Mouse (Mus musculus) CH12.LX (cell line): Measurements from ENCODE around the gene Atrip. TPM values are rescaled to one million over a fixed set of nuclear protein-coding genes. Genes with fewer than 3 reads are reported as not detected.
A peak's percentile ranks its signal among the peaks of the same experiment; 100 is the strongest.

Experiments used
- DNase-seq: peaks from one replicate; pipeline ENCODE4 v3.0.0-alpha.2; 2013; ENCODE audit errors: extremely low read depth
- H3K27ac ChIP-seq: 2 replicates; pipeline ENCODE4 v1.5.1; 2012; ENCODE audit warnings: low read depth, mild to moderate bottlenecking, control low read depth, moderate library complexity; ENCODE audit not compliant: insufficient read depth
- H3K27me3 ChIP-seq: replicated peaks from 2 replicates; pipeline ENCODE3; 2012; ENCODE audit warnings: inconsistent platforms
- H3K36me3 ChIP-seq, 2 experiments: replicated peaks in 1 of 2; 2 replicates each; pipeline versions ENCODE3 to v1.6.1; 2012; ENCODE audit warnings: inconsistent platforms in 1 of 2, low read length in 1 of 2, mild to moderate bottlenecking in 1 of 2, mixed read lengths in 1 of 2, moderate library complexity in 1 of 2; ENCODE audit not compliant: control insufficient read depth in 1 of 2, insufficient read depth in 1 of 2
- H3K4me1 ChIP-seq, 2 experiments: 2 replicates each; pipeline ENCODE4 v1.6.1; 2012; ENCODE audit warnings: inconsistent platforms in 1 of 2, moderate library complexity in 1 of 2; ENCODE audit not compliant: insufficient read depth in 2 of 2, control insufficient read depth in 1 of 2
- H3K4me2 ChIP-seq: 2 replicates; pipeline ENCODE4 v1.6.1; 2012; ENCODE audit warnings: low read depth, mild to moderate bottlenecking, control low read depth; ENCODE audit not compliant: poor library complexity, insufficient read depth, severe bottlenecking
- H3K4me3 ChIP-seq, 3 experiments: fragments of 150-350 bp in 1 of 3; sonication (generic) in 1 of 3; replicated peaks in 1 of 3; 2 replicates each; pipeline versions ENCODE3 to v1.5.1; 2011 to 2012; ENCODE audit warnings: low read depth in 2 of 3, low read length in 2 of 3, mild to moderate bottlenecking in 2 of 3, moderate library complexity in 2 of 3, control low read depth in 1 of 3, improper control_type of control experiment in 1 of 3, inconsistent platforms in 1 of 3, mixed read lengths in 1 of 3; ENCODE audit not compliant: poor library complexity in 1 of 3
- H3K79me2 ChIP-seq: replicated peaks from 2 replicates; pipeline ENCODE4 v1.6.1; 2012; ENCODE audit warnings: mild to moderate bottlenecking, moderate library complexity; ENCODE audit not compliant: control insufficient read depth, poor library complexity, insufficient read depth, severe bottlenecking; ENCODE audit errors: extremely low read depth
- H3K9ac ChIP-seq: 2 replicates; pipeline ENCODE4 v1.6.1; 2012; ENCODE audit warnings: low read depth, mild to moderate bottlenecking, control low read depth, moderate library complexity; ENCODE audit not compliant: insufficient read depth
- H3K9me3 ChIP-seq: replicated peaks from 2 replicates; pipeline ENCODE3; 2012; ENCODE audit warnings: low read length, inconsistent platforms, mixed read lengths
- BHLHE40 ChIP-seq: IDR thresholded peaks from 2 replicates; pipeline ENCODE4 v1.6.1; 2011; ENCODE audit warnings: mild to moderate bottlenecking, low read depth, low read length, improper control_type of control experiment
- CHD1 ChIP-seq: IDR thresholded peaks from 2 replicates; pipeline ENCODE4 v1.6.1; 2012; ENCODE audit warnings: low read depth, low read length, improper control_type of control experiment, inconsistent platforms
- CTCF ChIP-seq, 2 experiments: IDR thresholded peaks in 1 of 2; conservative IDR thresholded peaks in 1 of 2; 2 replicates each; pipeline ENCODE4 v1.5.1; 2011 to 2012; ENCODE audit warnings: low read depth in 2 of 2, low read length in 2 of 2, improper control_type of control experiment in 1 of 2, inconsistent platforms in 1 of 2, mild to moderate bottlenecking in 1 of 2, moderate library complexity in 1 of 2
- GABPA ChIP-seq: IDR thresholded peaks from 2 replicates; pipeline ENCODE4 v1.6.1; 2012; ENCODE audit warnings: low read depth, low read length, improper control_type of control experiment, inconsistent platforms; ENCODE audit not compliant: insufficient replicate concordance
- JUN ChIP-seq: IDR thresholded peaks from 2 replicates; pipeline ENCODE4 v1.6.1; 2011; ENCODE audit warnings: low read depth, mild to moderate bottlenecking, low read length, improper control_type of control experiment, moderate library complexity; ENCODE audit not compliant: insufficient read depth
- MAZ ChIP-seq: IDR thresholded peaks from 2 replicates; pipeline ENCODE4 v1.6.1; 2012; ENCODE audit warnings: low read depth, mild to moderate bottlenecking, inconsistent platforms, low read length, improper control_type of control experiment, moderate library complexity
- MEF2A ChIP-seq: IDR thresholded peaks from 2 replicates; pipeline ENCODE4 v1.6.1; 2014; ENCODE audit warnings: low read depth, mild to moderate bottlenecking, inconsistent platforms, low read length, improper control_type of control experiment, borderline replicate concordance
- POLR2A ChIP-seq: IDR thresholded peaks from 2 replicates; pipeline ENCODE4 v1.6.1; 2011; ENCODE audit warnings: low read depth, mild to moderate bottlenecking, improper control_type of control experiment, low read length
- RAD21 ChIP-seq: IDR thresholded peaks from 2 replicates; pipeline ENCODE4 v1.6.1; 2011; ENCODE audit warnings: low read depth, mild to moderate bottlenecking, low read length, improper control_type of control experiment, moderate library complexity
- RCOR1 ChIP-seq: conservative IDR thresholded peaks from 2 replicates; pipeline ENCODE4 v1.6.1; 2012; ENCODE audit warnings: low read depth, mild to moderate bottlenecking, inconsistent platforms, low read length, improper control_type of control experiment
- SIN3A ChIP-seq: IDR thresholded peaks from 2 replicates; pipeline ENCODE4 v1.6.1; 2012; ENCODE audit warnings: low read length, improper control_type of control experiment, inconsistent platforms
- SMC3 ChIP-seq: IDR thresholded peaks from 2 replicates; pipeline ENCODE4 v1.6.1; 2011; ENCODE audit warnings: low read depth, low read length, improper control_type of control experiment
- UBTF ChIP-seq: IDR thresholded peaks from 2 replicates; pipeline ENCODE4 v1.6.1; 2012; ENCODE audit warnings: low read depth, mild to moderate bottlenecking, inconsistent platforms, low read length, improper control_type of control experiment, moderate library complexity
- USF1 ChIP-seq: IDR thresholded peaks from 2 replicates; pipeline ENCODE4 v1.6.1; 2014; ENCODE audit warnings: low read depth, mild to moderate bottlenecking, inconsistent platforms, low read length, improper control_type of control experiment
- USF2 ChIP-seq: conservative IDR thresholded peaks from 2 replicates; pipeline ENCODE4 v1.6.1; 2011; ENCODE audit warnings: low read depth, low read length, improper control_type of control experiment
- ZC3H11A ChIP-seq: IDR thresholded peaks from 2 replicates; pipeline ENCODE4 v1.6.1; 2012; ENCODE audit warnings: low read depth, mild to moderate bottlenecking, inconsistent platforms, low read length, improper control_type of control experiment
- ZKSCAN1 ChIP-seq: IDR thresholded peaks from 2 replicates; pipeline ENCODE4 v1.6.1; 2012; ENCODE audit warnings: low read depth, inconsistent platforms, low read length, improper control_type of control experiment, borderline replicate concordance
- dilution Hi-C: fragments of 300-500 bp; cut with MboI; formaldehyde crosslinking; loops from 2 replicates; pipeline ENCODE4 v1.14.3; 2020; ENCODE audit warnings: low sequenced_read_pairs; ENCODE audit not compliant: extremely low pct_unique_long_range_greater_than_20kb, extremely low pct_ligation_motif_present
- in situ Hi-C: fragments of 300-500 bp; cut with MboI; formaldehyde crosslinking; loops from 3 replicates; pipeline ENCODE4 v1.14.3; 2019; ENCODE audit warnings: low sequenced_read_pairs, low pct_ligation_motif_present, low pct_unique_long_range_greater_than_20kb, mixed read lengths
- polyA plus RNA-seq: library from polyadenylated mRNA; unstranded; fragments of >175 nt; gene quantifications from 2 replicates; pipeline ENCODE4 v1.2.1, GENCODE M21; 2012; ENCODE audit warnings: low read depth; ENCODE audit not compliant: insufficient read length
- total RNA-seq, 2 experiments: library from RNA; depleted of rRNA; stranded (reverse); fragments of 300-350 nt in 1 of 2; fragments of >200 nt in 1 of 2; gene quantifications; 2 replicates each; pipeline ENCODE4 v1.2.3; 2012 to 2014

The Atrip gene
- total and polyA plus RNA-seq, 3 experiments = 17.6 to 24.1 (median 18.0) TPM

- Histone ChIP-seq H3K36me3 (no peaks in the 10 kb centered on the region), H3K9me3 (no peaks in the 10 kb centered on the region), H3K79me2 (no peaks in the 10 kb centered on the region), H3K9ac (no peak overlapping the region), H3K4me3 (no peak overlapping the region), H3K4me2 (no peak overlapping the region), H3K27me3 (peaks cover 15% of the 10 kb centered on the region), H3K4me1 (peaks cover 1 to 2% of the 10 kb centered on the region in 2 experiments; a peak in 3 of 4 replicates), H3K27ac (no peak overlapping the region)
- TF ChIP-seq JUN (no peak), ZKSCAN1 (no peak), RCOR1 (no peak), GABPA (no peak), POLR2A (no peak), CHD1 (no peak), RAD21 (no peak), SIN3A (no peak), UBTF (no peak), USF1 (no peak), MAZ (no peak), MEF2A (no peak), USF2 (no peak), CTCF (conservative IDR thresholded peaks at IDR 0.05 in 1 of 2, IDR thresholded peaks at IDR 0.05 in 1 of 2; ENCODE audit: low read depth in 2 of 2, low read length in 2 of 2) (no peak)
- no peak for DNase-seq
- dilution Hi-C loops (no loop called here), in situ Hi-C loops (no loop called here)
Measured at GRCm38 (mm10) chr9:109123266-109123665, 49.3 kb upstream of the Atrip start.

- TF ChIP-seq ZC3H11A (peak; percentile 33; the same call in 1 of the 2 replicates), SMC3 (peak; percentile 79), CTCF (conservative IDR thresholded peaks at IDR 0.05 in 1 of 2, IDR thresholded peaks at IDR 0.05 in 1 of 2; ENCODE audit: low read depth in 2 of 2, low read length in 2 of 2) (peak; percentile 53 to 72), BHLHE40 (no peak), RAD21 (peak; percentile 68)
- Histone ChIP-seq H3K4me3 (no peak overlapping the region), H3K9ac (no peak overlapping the region), H3K79me2 (no peaks in the 10 kb centered on the region), H3K36me3 (no peaks in the 10 kb centered on the region), H3K4me2 (no peak overlapping the region), H3K27me3 (peaks cover 17% of the 10 kb centered on the region), H3K4me1 (peaks cover 7 to 8% of the 10 kb centered on the region in 2 experiments; a peak in 3 of 4 replicates), H3K9me3 (no peaks in the 10 kb centered on the region), H3K27ac (no peak overlapping the region)
- in situ Hi-C loops = no loop called here
- dilution Hi-C loops = no loop called here
- peak; percentile 52 for DNase-seq
Measured at GRCm38 (mm10) chr9:109122553-109123085, 48.7 kb upstream of the Atrip start.
